Mouse (Mus musculus): ENCODE measurements around the gene Rad23a.

The Rad23a gene

DNA sequence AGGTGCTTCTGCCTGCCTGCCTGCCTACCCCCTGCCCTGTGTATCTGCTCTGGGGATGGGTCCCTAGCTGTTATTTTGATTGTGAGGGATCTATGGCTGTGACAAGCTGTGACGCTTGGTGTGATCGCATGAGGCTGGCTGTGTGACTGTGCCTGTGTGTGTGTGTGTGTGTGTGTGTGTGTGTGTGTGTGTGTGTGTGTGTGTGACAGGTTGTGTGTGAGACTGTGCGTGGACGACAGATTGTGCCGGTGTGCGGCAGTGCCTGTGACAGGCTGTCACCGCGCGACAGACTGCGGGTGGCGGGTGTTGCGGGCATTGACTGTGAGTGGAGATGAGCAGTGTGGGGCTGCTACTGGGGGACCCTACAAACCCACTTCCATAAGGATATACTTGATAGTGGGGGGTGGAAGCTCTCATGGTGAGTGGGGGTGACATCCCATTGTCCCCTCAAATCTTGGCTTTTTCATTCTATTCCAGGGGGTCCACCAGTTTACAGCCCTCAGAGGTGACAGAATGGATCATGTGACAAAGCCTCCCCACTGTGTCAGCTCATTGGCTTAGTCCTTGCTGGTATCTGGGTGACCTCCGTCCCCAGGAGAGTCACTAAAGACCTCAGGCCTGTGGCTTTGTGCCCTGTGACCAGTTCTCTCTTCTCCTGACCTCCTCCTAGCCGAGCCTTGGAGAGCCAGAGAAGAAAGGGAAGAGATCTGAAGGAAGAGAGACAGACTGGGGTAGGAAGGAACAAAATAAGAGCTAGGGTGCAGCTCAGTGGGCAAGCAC lies 52.8 kb downstream of the Rad23a start:
- no peak for DNase-seq (ENCODE audit: low read depth)

DNA sequence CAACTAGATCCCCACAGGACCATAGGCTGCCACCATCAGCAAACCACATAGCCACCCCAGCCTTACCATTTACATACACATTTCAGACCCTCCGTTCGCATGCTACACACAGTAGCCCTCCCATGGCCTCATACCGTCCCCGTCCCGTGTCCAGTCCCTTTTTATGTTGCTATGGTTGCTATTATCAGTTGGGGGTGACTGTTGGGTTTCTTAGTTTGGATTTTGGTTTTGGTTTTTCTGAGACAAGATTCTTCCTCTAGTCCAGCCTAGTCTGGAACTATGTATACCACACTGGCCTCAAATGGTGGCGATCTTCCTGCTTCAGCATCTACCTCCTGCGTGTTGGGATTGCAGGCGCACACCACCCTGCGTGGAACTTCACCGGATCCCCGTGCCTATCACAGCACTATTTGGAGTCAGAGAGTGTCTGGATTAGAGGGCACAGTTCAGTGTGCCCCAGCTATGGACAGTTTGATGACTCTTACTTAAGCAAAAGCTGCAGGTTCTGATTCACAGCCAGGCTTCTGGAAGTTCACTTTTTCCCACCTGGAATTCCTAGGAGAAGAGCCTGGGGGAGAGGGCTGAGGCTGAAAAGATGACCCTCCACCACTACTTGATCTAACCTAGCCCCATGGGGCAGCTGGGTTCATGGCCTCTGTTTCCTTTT lies 53.5 kb downstream of the Rad23a start:
- no peak for DNase-seq (ENCODE audit: low read depth)

DNA sequence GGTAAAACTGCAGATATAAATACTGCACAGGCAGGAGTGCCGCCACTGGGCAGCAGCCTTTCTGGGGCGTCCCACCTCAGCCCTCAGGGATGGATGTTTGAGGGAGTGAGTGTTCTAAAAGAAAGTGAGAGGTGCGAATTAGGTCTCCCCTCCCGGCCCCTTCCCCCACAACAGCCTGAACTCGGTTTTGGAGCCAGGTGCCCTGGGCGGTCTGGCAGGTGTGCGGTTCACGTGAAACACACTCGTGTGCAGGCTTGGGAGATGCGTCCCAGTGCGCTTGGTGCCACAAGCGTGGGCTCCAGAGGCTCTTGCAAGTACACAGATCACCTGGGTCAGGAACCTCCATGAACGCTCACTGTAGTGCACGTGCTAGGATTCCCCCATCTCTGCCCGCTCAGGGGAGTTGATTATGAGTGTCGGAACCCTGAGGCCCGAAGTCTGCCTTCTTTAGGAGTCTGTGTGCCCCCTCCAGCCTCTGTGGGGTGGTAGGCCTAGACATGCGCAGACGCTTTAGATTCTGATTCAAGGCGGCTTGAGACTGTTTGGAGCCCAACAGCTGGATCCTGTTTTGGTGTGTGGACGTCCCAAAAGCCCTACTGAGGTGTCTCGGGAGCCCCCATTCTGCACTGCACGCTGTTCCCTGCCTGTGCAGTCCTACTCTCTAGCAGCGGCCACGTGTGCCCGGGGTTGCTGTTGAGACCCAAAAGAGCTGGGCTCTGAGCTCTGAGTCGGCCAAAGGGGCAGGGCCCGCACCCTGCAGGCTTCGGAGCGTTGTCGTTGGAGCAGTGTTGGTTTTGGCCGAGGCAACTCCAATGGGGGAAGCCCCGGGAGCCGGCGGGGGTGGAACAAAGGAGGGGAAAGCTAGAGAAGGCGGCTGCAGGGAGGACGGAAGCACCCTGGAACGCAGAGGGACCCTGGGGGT lies 54.4 kb downstream of the Rad23a start:
- DNase-seq (ENCODE audit: low read depth) = no peak

DNA sequence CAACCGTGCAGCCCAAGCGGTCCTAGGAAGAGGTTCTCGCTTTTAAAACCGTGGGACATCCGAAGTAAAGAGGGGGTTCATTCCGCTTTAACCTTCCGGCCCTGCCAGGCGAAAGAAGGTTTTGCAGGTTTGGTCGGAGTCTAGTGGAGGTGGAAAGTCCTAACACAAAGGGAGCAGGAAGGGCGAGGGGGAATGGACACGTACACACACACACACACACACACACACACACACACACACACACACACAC lies 55.0 kb downstream of the Rad23a start:
- no peak for DNase-seq (ENCODE audit: low read depth)

DNA sequence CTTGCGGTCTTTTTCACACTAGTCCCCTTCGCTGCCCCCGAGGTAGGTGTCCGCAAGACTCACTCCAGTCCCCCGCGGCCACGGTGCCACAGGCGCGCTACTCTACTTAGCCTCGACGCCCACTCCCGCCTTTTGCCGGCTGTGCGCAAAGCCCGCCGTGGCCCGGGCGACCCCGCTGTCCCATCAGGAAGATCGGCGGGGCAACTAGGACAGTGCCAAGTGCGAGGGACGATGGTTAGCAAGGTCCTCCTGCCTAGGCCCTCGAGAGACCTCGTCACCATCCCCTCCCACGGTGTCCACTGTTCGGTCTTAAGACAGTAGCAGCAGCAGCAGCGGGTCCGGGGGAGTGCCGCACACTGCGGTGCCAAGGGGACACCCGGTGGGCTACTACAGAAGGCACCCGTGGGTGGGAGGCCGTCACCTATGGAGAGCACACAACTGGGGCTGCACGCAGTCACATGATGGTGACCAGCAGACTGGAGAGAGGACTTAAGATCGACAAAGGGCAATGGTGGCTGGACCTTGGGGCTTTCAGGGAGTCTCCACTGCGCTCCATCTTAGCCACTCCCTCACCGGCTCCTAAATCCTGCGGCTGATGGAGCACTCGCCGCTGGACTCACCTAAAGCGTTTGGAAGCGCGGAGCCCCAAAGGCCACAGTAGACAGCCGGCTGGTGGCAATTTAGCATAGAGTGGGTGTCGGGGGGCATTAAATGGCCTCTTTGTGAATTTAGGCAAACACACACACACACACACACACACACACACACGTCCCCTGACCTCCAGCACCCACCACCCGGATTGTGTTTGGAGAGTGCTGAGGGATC lies 55.6 kb downstream of the Rad23a start:
- no peak for DNase-seq (ENCODE audit: low read depth)

All from induced T-regulatory cell, adult 2 months (primary cell).